Mouse (Mus musculus) layer of hippocampus, postnatal 14 days (tissue): ENCODE results near the gene Tprkb. TPM values are rescaled to one million over a fixed set of nuclear protein-coding genes. Genes with fewer than 3 reads are reported as not detected.
"Not testable (repeated sequence)": the region's sequence is repeated elsewhere in the genome, so short reads cannot be mapped to it uniquely, and the experiment has no call there.

Experiments used
- DNase-seq, 2 experiments: peaks; one replicate each; pipeline ENCODE4 v3.0.0; 2021 to 2022; ENCODE audit warnings: low spot score in 2 of 2, mixed read lengths in 1 of 2
- long read RNA-seq, 2 experiments: library from polyadenylated mRNA; stranded (forward); transcript quantifications; one replicate each; pipeline ENCODE4 v2.0.0; 2021
- total RNA-seq, 2 experiments: library from RNA; stranded (reverse); gene quantifications; 2 replicates each; pipeline ENCODE4 v1.2.3; 2021

The Tprkb gene
- 10 to 100 TPM; 60.9 to 70.3 TPM for total RNA-seq
- long read RNA-seq, experiment 1, transcript Tprkb-201 (6 exons, 2,103 nt), result major isoform, 22 of 42 reads
- long read RNA-seq, experiment 1, partial matches to known transcripts, result 5 of 42 reads
- long read RNA-seq, experiment 1, other reads (novel, unspliced or antisense), result 14 of 42 reads
- long read RNA-seq, experiment 2, transcript Tprkb-201 (6 exons, 2,103 nt), result major isoform, 21 of 46 reads
- long read RNA-seq, experiment 2, partial matches to known transcripts, result 1 of 46 reads
- long read RNA-seq, experiment 2, other reads (novel, unspliced or antisense), result 19 of 46 reads

- peak in 1 of 2 experiments; percentile 23 for DNase-seq
Observed at GRCm38 (mm10) chr6:85911587-85911986, at the start of gene Tprkb. Gene Tprkb, plus strand, starts transcription at chr6:85911865.

GRCm38 (mm10) chr6:85862565-85862964, 49.1 kb upstream of the Tprkb start:
- peak in 1 of 2 experiments; percentile 41 for DNase-seq

- DNase-seq, result no peak
Observed at GRCm38 (mm10) chr6:85863136-85863535, 48.5 kb upstream of the Tprkb start.

GRCm38 (mm10) chr6:85863840-85864239, 47.8 kb upstream of the Tprkb start:
- DNase-seq, result no peak

GRCm38 (mm10) chr6:85864900-85865639, 46.6 kb upstream of the Tprkb start:
- peak; percentile 43 to 80 for DNase-seq

GRCm38 (mm10) chr6:85866166-85866565, 45.5 kb upstream of the Tprkb start:
- not testable (repeated sequence) for DNase-seq

- not testable (repeated sequence) for DNase-seq
Observed at GRCm38 (mm10) chr6:85866995-85867394, 44.7 kb upstream of the Tprkb start.

- no peak for DNase-seq
Observed at GRCm38 (mm10) chr6:85867726-85868690, 43.7 kb upstream of the Tprkb start.

GRCm38 (mm10) chr6:85869006-85869405, 42.7 kb upstream of the Tprkb start, which contains the start of gene Nat8f2:
Gene Nat8f2, minus strand, starts transcription at chr6:85869158.
- DNase-seq, result not testable (repeated sequence)

- DNase-seq, result not testable (repeated sequence)
Observed at GRCm38 (mm10) chr6:85883246-85883645, 28.4 kb upstream of the Tprkb start.

- DNase-seq, result no peak
Observed at GRCm38 (mm10) chr6:85884311-85884710, 27.4 kb upstream of the Tprkb start.

- no peak for DNase-seq
Observed at GRCm38 (mm10) chr6:85888961-85889360, 22.7 kb upstream of the Tprkb start.

GRCm38 (mm10) chr6:85895061-85895648, 16.5 kb upstream of the Tprkb start:
- not testable (repeated sequence) for DNase-seq

- peak in 1 of 2 experiments; percentile 34 for DNase-seq
Observed at GRCm38 (mm10) chr6:85898596-85899475, 12.8 kb upstream of the Tprkb start.

GRCm38 (mm10) chr6:85902303-85902702, 9.4 kb upstream of the Tprkb start:
- no peak for DNase-seq

GRCm38 (mm10) chr6:85904642-85905061, 7.0 kb upstream of the Tprkb start, which contains the start of gene Nat8f4:
Gene Nat8f4, minus strand, starts transcription at chr6:85904884.
- DNase-seq, result peak; percentile 76 to 80

- DNase-seq, result peak; percentile 57 to 76
Observed at GRCm38 (mm10) chr6:85906911-85907351, 4.7 kb upstream of the Tprkb start.

GRCm38 (mm10) chr6:85908341-85908740, 3.3 kb upstream of the Tprkb start:
- DNase-seq, result no peak

- no peak for DNase-seq
Observed at GRCm38 (mm10) chr6:85909704-85910103, 2.0 kb upstream of the Tprkb start.
